Mouse (Mus musculus): Measurements from ENCODE around the gene Spcs2. TPM values are rescaled to one million over a fixed set of nuclear protein-coding genes. Genes with fewer than 3 reads are reported as not detected.

Gene Spcs2
- polyA plus RNA-seq, 1 experiment, result not detected

- Histone ChIP-seq H3K4me3 (ENCODE audit: insufficient read depth, low read depth, low read length) (no peak overlapping the region), H3K4me1 (ENCODE audit: control insufficient read depth, insufficient read depth, low read length) (peaks cover 20% of the 10 kb centered on the region), H3K27ac (ENCODE audit: insufficient read depth, low read depth, low read length) (no peak overlapping the region)
- TF ChIP-seq CTCF (IDR thresholded peaks at IDR 0.05; ENCODE audit: insufficient read depth, low read depth, low read length) (no peak), POLR2A (IDR thresholded peaks at IDR 0.05; ENCODE audit: insufficient read depth, low read depth, low read length) (no peak)
- 82% methylated on average over 7 of the region's 7 CpGs for WGBS
Measured at GRCm38 (mm10) chr7:99799118-99799517, 64.1 kb downstream of the Spcs2 start.

GRCm38 (mm10) chr7:99797911-99798647, 65.2 kb downstream of the Spcs2 start:
- 30% methylated on average over 6 of the region's 6 CpGs for WGBS
- H3K4me1 ChIP-seq (ENCODE audit: control insufficient read depth, insufficient read depth, low read length), result peaks cover 20% of the 10 kb centered on the region
- H3K27ac ChIP-seq (ENCODE audit: insufficient read depth, low read depth, low read length), result no peak overlapping the region
- H3K4me3 ChIP-seq (ENCODE audit: insufficient read depth, low read depth, low read length), result no peak overlapping the region
- TF ChIP-seq CTCF (IDR thresholded peaks at IDR 0.05; ENCODE audit: insufficient read depth, low read depth, low read length), result no peak
- no peak for TF ChIP-seq POLR2A (IDR thresholded peaks at IDR 0.05; ENCODE audit: insufficient read depth, low read depth, low read length)

GRCm38 (mm10) chr7:99797261-99797660, 66.0 kb downstream of the Spcs2 start:
- TF ChIP-seq POLR2A (IDR thresholded peaks at IDR 0.05; ENCODE audit: insufficient read depth, low read depth, low read length), result no peak
- TF ChIP-seq CTCF (IDR thresholded peaks at IDR 0.05; ENCODE audit: insufficient read depth, low read depth, low read length), result no peak
- Histone ChIP-seq H3K4me1 (ENCODE audit: control insufficient read depth, insufficient read depth, low read length) (peaks cover 20% of the 10 kb centered on the region), H3K27ac (ENCODE audit: insufficient read depth, low read depth, low read length) (no peak overlapping the region), H3K4me3 (ENCODE audit: insufficient read depth, low read depth, low read length) (no peak overlapping the region)
- 68% methylated on average over 3 of the region's 3 CpGs for WGBS

- Histone ChIP-seq H3K4me1 (ENCODE audit: control insufficient read depth, insufficient read depth, low read length) (peaks cover 20% of the 10 kb centered on the region), H3K27ac (ENCODE audit: insufficient read depth, low read depth, low read length) (peak overlapping the region; percentile 62), H3K4me3 (ENCODE audit: insufficient read depth, low read depth, low read length) (no peak overlapping the region)
- no peak for TF ChIP-seq CTCF (IDR thresholded peaks at IDR 0.05; ENCODE audit: insufficient read depth, low read depth, low read length)
- no peak for TF ChIP-seq POLR2A (IDR thresholded peaks at IDR 0.05; ENCODE audit: insufficient read depth, low read depth, low read length)
- WGBS, result 67% methylated on average over 3 of the region's 3 CpGs
Measured at GRCm38 (mm10) chr7:99796471-99796870, 66.8 kb downstream of the Spcs2 start.

- Histone ChIP-seq H3K4me3 (ENCODE audit: insufficient read depth, low read depth, low read length) (no peak overlapping the region), H3K27ac (ENCODE audit: insufficient read depth, low read depth, low read length) (no peak overlapping the region; the same call in 1 of the 2 replicates), H3K4me1 (ENCODE audit: control insufficient read depth, insufficient read depth, low read length) (peaks cover 20% of the 10 kb centered on the region)
- TF ChIP-seq POLR2A (IDR thresholded peaks at IDR 0.05; ENCODE audit: insufficient read depth, low read depth, low read length), result no peak
- no peak for TF ChIP-seq CTCF (IDR thresholded peaks at IDR 0.05; ENCODE audit: insufficient read depth, low read depth, low read length)
- WGBS, result 12% methylated on average over 17 of the region's 17 CpGs
Measured at GRCm38 (mm10) chr7:99795192-99795981, 67.9 kb downstream of the Spcs2 start.

- 82% methylated on average over 2 of the region's 2 CpGs for WGBS
Measured at GRCm38 (mm10) chr7:99794096-99794495, 69.2 kb downstream of the Spcs2 start.

GRCm38 (mm10) chr7:99790816-99791215, 72.4 kb downstream of the Spcs2 start:
- TF ChIP-seq POLR2A (IDR thresholded peaks at IDR 0.05; ENCODE audit: insufficient read depth, low read depth, low read length), result no peak
- TF ChIP-seq CTCF (IDR thresholded peaks at IDR 0.05; ENCODE audit: insufficient read depth, low read depth, low read length), result no peak
- 82% methylated on average over 10 of the region's 10 CpGs for WGBS

More at GRCm38 (mm10) chr7:99794096-99794495, 69.2 kb downstream of the Spcs2 start:
- no peak for TF ChIP-seq POLR2A (IDR thresholded peaks at IDR 0.05; ENCODE audit: insufficient read depth, low read depth, low read length)
- TF ChIP-seq CTCF (IDR thresholded peaks at IDR 0.05; ENCODE audit: insufficient read depth, low read depth, low read length), result no peak
- Histone ChIP-seq H3K4me1 (ENCODE audit: control insufficient read depth, insufficient read depth, low read length) (peaks cover 23% of the 10 kb centered on the region), H3K27ac (ENCODE audit: insufficient read depth, low read depth, low read length) (no peak overlapping the region), H3K4me3 (ENCODE audit: insufficient read depth, low read depth, low read length) (no peak overlapping the region)

GRCm38 (mm10) chr7:99788563-99788962, 74.7 kb downstream of the Spcs2 start:
- H3K4me3 ChIP-seq (ENCODE audit: insufficient read depth, low read depth, low read length), result no peak overlapping the region
- 73% methylated on average over 5 of the region's 5 CpGs for WGBS
- H3K27ac ChIP-seq (ENCODE audit: insufficient read depth, low read depth, low read length), result no peak overlapping the region
- TF ChIP-seq POLR2A (IDR thresholded peaks at IDR 0.05; ENCODE audit: insufficient read depth, low read depth, low read length), result no peak
- no peak for TF ChIP-seq CTCF (IDR thresholded peaks at IDR 0.05; ENCODE audit: insufficient read depth, low read depth, low read length)
- H3K4me1 ChIP-seq (ENCODE audit: control insufficient read depth, insufficient read depth, low read length), result peaks cover 11% of the 10 kb centered on the region

More at GRCm38 (mm10) chr7:99790816-99791215, 72.4 kb downstream of the Spcs2 start:
- no peak overlapping the region for H3K4me3 ChIP-seq (ENCODE audit: insufficient read depth, low read depth, low read length)
- H3K4me1 ChIP-seq (ENCODE audit: control insufficient read depth, insufficient read depth, low read length), result peaks cover 20% of the 10 kb centered on the region
- no peak overlapping the region for H3K27ac ChIP-seq (ENCODE audit: insufficient read depth, low read depth, low read length)

- Histone ChIP-seq H3K4me1 (ENCODE audit: control insufficient read depth, insufficient read depth, low read length) (peaks cover 11% of the 10 kb centered on the region), H3K27ac (ENCODE audit: insufficient read depth, low read depth, low read length) (no peak overlapping the region), H3K4me3 (ENCODE audit: insufficient read depth, low read depth, low read length) (no peak overlapping the region)
- 23% methylated on average over 2 of the region's 2 CpGs for WGBS
- TF ChIP-seq CTCF (IDR thresholded peaks at IDR 0.05; ENCODE audit: insufficient read depth, low read depth, low read length) (no peak), POLR2A (IDR thresholded peaks at IDR 0.05; ENCODE audit: insufficient read depth, low read depth, low read length) (no peak)
Measured at GRCm38 (mm10) chr7:99787935-99788334, 75.3 kb downstream of the Spcs2 start.

Other genes with a start within 250 kb of the Spcs2 start
- gene Tpbgl, start 236.4 kb downstream of the Spcs2 start, polyA plus RNA-seq (2012; ENCODE audit: insufficient read depth, insufficient read length, low replicate concordance, missing spikeins), result not detected in 2 replicates
- gene Slco2b1, start 152.1 kb downstream of the Spcs2 start, polyA plus RNA-seq (2012; ENCODE audit: insufficient read depth, insufficient read length, low replicate concordance, missing spikeins), result not detected in 2 replicates
- not detected in 2 replicates for gene Olfr520, start 133.2 kb downstream of the Spcs2 start, polyA plus RNA-seq (2012; ENCODE audit: insufficient read depth, insufficient read length, low replicate concordance, missing spikeins)
- gene Olfr521, start 100.0 kb downstream of the Spcs2 start, polyA plus RNA-seq (2012; ENCODE audit: insufficient read depth, insufficient read length, low replicate concordance, missing spikeins), result not detected in 2 replicates
- not detected in 2 replicates for gene Neu3, start 35.0 kb downstream of the Spcs2 start, polyA plus RNA-seq (2012; ENCODE audit: insufficient read depth, insufficient read length, low replicate concordance, missing spikeins)
- gene Xrra1, start 4.3 kb downstream of the Spcs2 start, polyA plus RNA-seq (2012; ENCODE audit: insufficient read depth, insufficient read length, low replicate concordance, missing spikeins), result not detected in 2 replicates
- gene Rnf169, start 117.0 kb upstream of the Spcs2 start, polyA plus RNA-seq (2012; ENCODE audit: insufficient read depth, insufficient read length, low replicate concordance, missing spikeins), result 42.4 TPM in 1 of 2 replicates, not detected in the other
- not detected in 2 replicates for gene Chrdl2, start 142.7 kb upstream of the Spcs2 start, polyA plus RNA-seq (2012; ENCODE audit: insufficient read depth, insufficient read length, low replicate concordance, missing spikeins)